In genomic region chr2:110036665-110037064, GRCm38 (mm10) we compare ENCODE assay signal across 17 mouse cellular contexts. TPM values are rescaled to one million over a fixed set of nuclear protein-coding genes. Genes with fewer than 3 reads are reported as not detected.
DNase-seq lines count a peak whose midpoint lies in the region; ATAC-seq and TF ChIP-seq lines count a peak whose summit lies in the region.
"Had no signal": no experiment of that assay in that cellular context is flagged by ENCODE, and none has a peak within 500 bp of the region (broad histone marks: within the 10 kb centered on the region; RNA-seq: fewer than 3 reads in every experiment).

No protein-coding gene starts in this region.

- intact Hi-C loops in gastrocnemius, adult 2 months (cut with DNase I): no loop called here

- 50% methylated on average over 4 of the region's 4 CpGs for WGBS in embryonic facial prominence, embryonic 12.5 days
- WGBS in embryonic facial prominence, embryonic 10.5 days: 65% methylated on average over 4 of the region's 4 CpGs
- WGBS in heart, postnatal 0 days: 46% methylated on average over 4 of the region's 4 CpGs
- 82% methylated on average over 4 of the region's 4 CpGs for WGBS in midbrain, embryonic 11.5 days
- 80% methylated on average over 4 of the region's 4 CpGs for whole genome bisulfite sequencing in midbrain, embryonic 10.5 days
- 70% methylated on average over 4 of the region's 4 CpGs for WGBS in hindbrain, embryonic 10.5 days

- no peak overlapping the region for H3K4me3 ChIP-seq in embryonic facial prominence, embryonic 12.5 days
- H3K4me3 ChIP-seq in embryonic facial prominence, embryonic 10.5 days: no peak overlapping the region
- H3K4me3 ChIP-seq in heart, postnatal 0 days (ENCODE audit: low read depth, low read length): no peak overlapping the region
- no peak overlapping the region for H3K4me3 ChIP-seq in midbrain, embryonic 11.5 days (ENCODE audit: low read depth, low read length)
- H3K4me3 ChIP-seq in midbrain, embryonic 10.5 days: no peak overlapping the region
- H3K4me3 ChIP-seq in gastrocnemius, adult 2 months: no peak overlapping the region
- no peak overlapping the region for H3K4me3 ChIP-seq in hindbrain, embryonic 10.5 days
- H3K4me3 ChIP-seq: liver, embryonic 15.5 days; neural tube, embryonic 12.5 days had no signal

- no peak overlapping the region for H3K4me2 ChIP-seq in embryonic facial prominence, embryonic 12.5 days (replicated peaks)
- H3K4me2 ChIP-seq in heart, postnatal 0 days (ENCODE audit: low read depth, low read length): peak overlapping the region; percentile 40
- H3K4me2 ChIP-seq in midbrain, embryonic 11.5 days: no peak overlapping the region
- H3K4me2 ChIP-seq: liver, embryonic 15.5 days; neural tube, embryonic 12.5 days had no signal

- H3K36me3 ChIP-seq in embryonic facial prominence, embryonic 12.5 days: peaks cover 12% of the 10 kb centered on the region; the same call in 1 of the 2 replicates
- peaks cover 33% of the 10 kb centered on the region for H3K36me3 ChIP-seq in embryonic facial prominence, embryonic 10.5 days (replicated peaks)
- peaks cover 15% of the 10 kb centered on the region for H3K36me3 ChIP-seq in heart, postnatal 0 days (replicated peaks; ENCODE audit: control insufficient read depth, insufficient read depth, low read length)
- H3K36me3 ChIP-seq in midbrain, embryonic 11.5 days (ENCODE audit: control insufficient read depth, insufficient read depth, low read length): peaks cover 2% of the 10 kb centered on the region; the same call in 1 of the 2 replicates
- peaks cover 40% of the 10 kb centered on the region for H3K36me3 ChIP-seq in midbrain, embryonic 10.5 days
- H3K36me3 ChIP-seq in hindbrain, embryonic 10.5 days: peaks cover 30% of the 10 kb centered on the region

- no peak for DNase-seq in embryonic facial prominence, embryonic 10.5 days (ENCODE audit: low spot score)
- no peak for DNase-seq in heart, postnatal 0 days (ENCODE audit: low spot score)
- no peak for DNase-seq in heart, postnatal 4 days
- peak; percentile 81 for DNase-seq in midbrain, embryonic 11.5 days (ENCODE audit: low spot score, missing footprints)
- DNase-seq in midbrain, embryonic 10.5 days (ENCODE audit: low spot score): no peak
- no peak for DNase-seq in gastrocnemius, adult 2 months
- DNase-seq in hindbrain, embryonic 10.5 days (ENCODE audit: low spot score): no peak
- DNase-seq: cerebellum, adult 9-10 months; gastrocnemius, postnatal 25 days; kidney, postnatal 36 days; lung, postnatal 36 days; thymus, postnatal 36 days had no signal

- no peak for TF ChIP-seq EP300 in heart, postnatal 0 days (IDR thresholded peaks at IDR 0.05; ENCODE audit: low read depth)

- no peaks in the 10 kb centered on the region for H3K9me3 ChIP-seq in embryonic facial prominence, embryonic 12.5 days
- H3K9me3 ChIP-seq in embryonic facial prominence, embryonic 10.5 days: no peaks in the 10 kb centered on the region
- H3K9me3 ChIP-seq in heart, postnatal 0 days (replicated peaks; ENCODE audit: control insufficient read depth, low read length): no peaks in the 10 kb centered on the region
- H3K9me3 ChIP-seq in midbrain, embryonic 11.5 days (ENCODE audit: control insufficient read depth, low read length): no peaks in the 10 kb centered on the region
- no peaks in the 10 kb centered on the region for H3K9me3 ChIP-seq in midbrain, embryonic 10.5 days (replicated peaks)
- no peaks in the 10 kb centered on the region for H3K9me3 ChIP-seq in hindbrain, embryonic 10.5 days
- H3K9me3 ChIP-seq: G1E; liver, embryonic 15.5 days; neural tube, embryonic 12.5 days had no signal

- ATAC-seq in embryonic facial prominence, embryonic 12.5 days (ENCODE audit: insufficient number of reproducible peaks, insufficient read depth, low FRiP score, low TSS enrichment): no peak
- ATAC-seq in heart, postnatal 0 days (ENCODE audit: insufficient read depth, low read depth): peak; percentile 64
- ATAC-seq in midbrain, embryonic 11.5 days (ENCODE audit: low FRiP score): no peak
- ATAC-seq: CD4-positive, CD25-positive, alpha-beta regulatory T cell, adult 4 months had no signal

- H3K4me1 ChIP-seq in embryonic facial prominence, embryonic 12.5 days: peaks cover 13% of the 10 kb centered on the region; the same call in 1 of the 2 replicates
- H3K4me1 ChIP-seq in embryonic facial prominence, embryonic 10.5 days: peaks cover 18% of the 10 kb centered on the region
- peaks cover 10% of the 10 kb centered on the region; the same call in 1 of the 2 replicates for H3K4me1 ChIP-seq in heart, postnatal 0 days (ENCODE audit: control insufficient read depth, insufficient read depth)
- H3K4me1 ChIP-seq in midbrain, embryonic 11.5 days (ENCODE audit: control insufficient read depth, insufficient read depth, low read length): no peaks in the 10 kb centered on the region
- peaks cover 11% of the 10 kb centered on the region for H3K4me1 ChIP-seq in midbrain, embryonic 10.5 days
- H3K4me1 ChIP-seq in hindbrain, embryonic 10.5 days (replicated peaks): peaks cover 13% of the 10 kb centered on the region
- H3K4me1 ChIP-seq: neural tube, embryonic 12.5 days had no signal

- no peak for TF ChIP-seq CTCF in heart, postnatal 0 days (IDR thresholded peaks at IDR 0.05; ENCODE audit: low read depth)
- TF ChIP-seq CTCF in gastrocnemius, adult 2 months (IDR thresholded peaks at IDR 0.05): no peak

- no peak overlapping the region for H3K9ac ChIP-seq in embryonic facial prominence, embryonic 12.5 days
- peak overlapping the region; percentile 37; the same call in 1 of the 2 replicates for H3K9ac ChIP-seq in heart, postnatal 0 days (replicated peaks; ENCODE audit: low read depth, low read length)
- H3K9ac ChIP-seq in midbrain, embryonic 11.5 days (ENCODE audit: low read length): no peak overlapping the region
- H3K9ac ChIP-seq: liver, embryonic 15.5 days; neural tube, embryonic 12.5 days had no signal

- no peaks in the 10 kb centered on the region for H3K27me3 ChIP-seq in embryonic facial prominence, embryonic 12.5 days
- H3K27me3 ChIP-seq in embryonic facial prominence, embryonic 10.5 days (replicated peaks; ENCODE audit: low read depth, poor library complexity, severe bottlenecking): no peaks in the 10 kb centered on the region
- no peaks in the 10 kb centered on the region for H3K27me3 ChIP-seq in heart, postnatal 0 days (ENCODE audit: control insufficient read depth, insufficient read depth, low read length)
- H3K27me3 ChIP-seq in midbrain, embryonic 11.5 days (ENCODE audit: control insufficient read depth, insufficient read depth, low read length): no peaks in the 10 kb centered on the region
- no peaks in the 10 kb centered on the region for H3K27me3 ChIP-seq in midbrain, embryonic 10.5 days (ENCODE audit: low read depth, poor library complexity, severe bottlenecking)
- H3K27me3 ChIP-seq in hindbrain, embryonic 10.5 days (ENCODE audit: insufficient read depth, poor library complexity, severe bottlenecking): no peaks in the 10 kb centered on the region
- H3K27me3 ChIP-seq: liver, embryonic 15.5 days; neural tube, embryonic 12.5 days had no signal

- H3K27ac ChIP-seq in embryonic facial prominence, embryonic 12.5 days: 0 out of 2 replicates have a peak overlapping the region, but pooled peaks have one; percentile 2
- no peak overlapping the region for H3K27ac ChIP-seq in embryonic facial prominence, embryonic 10.5 days (replicated peaks)
- H3K27ac ChIP-seq in heart, postnatal 0 days (ENCODE audit: low read depth): peak overlapping the region; percentile 76
- H3K27ac ChIP-seq in midbrain, embryonic 11.5 days (ENCODE audit: low read depth, low read length): no peak overlapping the region
- H3K27ac ChIP-seq in midbrain, embryonic 10.5 days (replicated peaks): no peak overlapping the region
- H3K27ac ChIP-seq in gastrocnemius, adult 2 months: no peak overlapping the region
- no peak overlapping the region for H3K27ac ChIP-seq in hindbrain, embryonic 10.5 days
- H3K27ac ChIP-seq: liver, embryonic 15.5 days; neural tube, embryonic 12.5 days had no signal

RNA-seq across cellular contexts. Expression of gene Ccdc34, which starts 19.0 kb away (rescaled TPM):
- 45.7 and 51.0 TPM in 2 replicates for polyA plus RNA-seq in embryonic facial prominence, embryonic 12.5 days (2016; fragmentation: Nextera tagmentation; extraction: Ambion mirVana)
- 57.1 and 63.6 TPM in 2 replicates for polyA plus RNA-seq in embryonic facial prominence, embryonic 10.5 days (2016; fragmentation: Nextera tagmentation; extraction: Ambion mirVana)
- 6.9 and 7.8 TPM in 2 replicates for total RNA-seq in heart, postnatal 0 days (2014; rRNA removed; ENCODE audit: low replicate concordance)
- 16.5 and 17.1 TPM in 2 replicates for polyA plus RNA-seq in heart, postnatal 0 days (2015; fragmentation: Nextera tagmentation; extraction: Ambion mirVana)
- total RNA-seq in heart, postnatal 4 days (2021): 10 to 100 TPM; 25.8 to 27.3 TPM
- polyA plus RNA-seq in midbrain, embryonic 11.5 days (2014; fragmentation: Nextera tagmentation; extraction: Ambion mirVana): 59.0 and 67.9 TPM in 2 replicates
- polyA plus RNA-seq in midbrain, embryonic 10.5 days (2016; fragmentation: Nextera tagmentation; extraction: Ambion mirVana): 60.2 and 60.7 TPM in 2 replicates
- total RNA-seq in gastrocnemius, adult 2 months (2021): 1 to 10 TPM; 2.5 to 3.2 TPM
- 41.2 and 53.1 TPM in 2 replicates for polyA plus RNA-seq in hindbrain, embryonic 10.5 days (2016; fragmentation: Nextera tagmentation; extraction: Ambion mirVana)

Comparison
In these comparisons a context has a peak if more than half of its experiments do, and no peak if none do; other contexts are left out.
1. H3K27ac ChIP-seq: peak in embryonic facial prominence, embryonic 12.5 days (single experiment) and heart, postnatal 0 days (single experiment); none in embryonic facial prominence, embryonic 10.5 days (single experiment), midbrain, embryonic 11.5 days (single experiment), midbrain, embryonic 10.5 days (single experiment), gastrocnemius, adult 2 months (single experiment) and hindbrain, embryonic 10.5 days (single experiment).